Mouse (Mus musculus) liver, embryonic 15.5 days (tissue): Measurements from ENCODE around the gene Gm10961. TPM values are rescaled to one million over a fixed set of nuclear protein-coding genes. Genes with fewer than 3 reads are reported as not detected.

ENCODE experiments used
- ATAC-seq: fragments of 200-750 bp; cut with Nextera tagmentation; 2 replicates; pipeline ENCODE4 v1.8.0; 2017; ENCODE audit warnings: moderate number of reproducible peaks, mild to moderate bottlenecking, moderate library complexity; ENCODE audit not compliant: insufficient read depth
- H3K27ac ChIP-seq: fragments of 300-500 bp; sonication (generic); replicated peaks from 2 replicates; pipeline ENCODE4 v1.5.1; 2015; ENCODE audit warnings: mild to moderate bottlenecking, inconsistent platforms
- H3K27me3 ChIP-seq: fragments of 300-500 bp; sonication (generic); 2 replicates; pipeline ENCODE4 v1.6.1; 2015; ENCODE audit warnings: mild to moderate bottlenecking, inconsistent platforms
- H3K36me3 ChIP-seq: fragments of 300-500 bp; sonication (generic); replicated peaks from 2 replicates; pipeline ENCODE4 v1.6.1; 2015; ENCODE audit warnings: moderate library complexity, mild to moderate bottlenecking, inconsistent platforms
- H3K4me1 ChIP-seq: fragments of 300-500 bp; sonication (generic); replicated peaks from 2 replicates; pipeline ENCODE4 v1.6.1; 2015; ENCODE audit warnings: inconsistent platforms
- H3K4me2 ChIP-seq: fragments of 300-500 bp; sonication (generic); 2 replicates; pipeline ENCODE4 v1.6.1; 2015; ENCODE audit warnings: moderate library complexity, mild to moderate bottlenecking, inconsistent platforms
- H3K4me3 ChIP-seq: fragments of 300-500 bp; sonication (generic); replicated peaks from 2 replicates; pipeline ENCODE4 v1.5.1; 2015; ENCODE audit warnings: mild to moderate bottlenecking, inconsistent platforms
- H3K9ac ChIP-seq: fragments of 300-500 bp; sonication (generic); 2 replicates; pipeline ENCODE4 v1.6.1; 2015; ENCODE audit warnings: moderate library complexity, mild to moderate bottlenecking, inconsistent platforms
- H3K9me3 ChIP-seq: fragments of 300-500 bp; sonication (generic); replicated peaks from 2 replicates; pipeline ENCODE4 v1.6.1; 2016; ENCODE audit warnings: inconsistent platforms
- WGBS: fragments of 180-500 bp; shearing (Covaris S2); methylation state at CpG from one replicate; pipeline ENCODE4 v1.1.7; 2015; ENCODE audit warnings: mixed read lengths; ENCODE audit not compliant: insufficient replicate concordance; 5-methylcytosine and 5-hydroxymethylcytosine counted together
- polyA plus RNA-seq: library from polyadenylated mRNA; unstranded; fragments of >200 nt; fragmentation: Nextera tagmentation; extraction: Ambion mirVana; gene quantifications from 2 replicates; pipeline ENCODE4 v1.2.1, GENCODE M21; 2015

Gene Gm10961
- polyA plus RNA-seq, 1 experiment from 2014 or later = not detected

DNA sequence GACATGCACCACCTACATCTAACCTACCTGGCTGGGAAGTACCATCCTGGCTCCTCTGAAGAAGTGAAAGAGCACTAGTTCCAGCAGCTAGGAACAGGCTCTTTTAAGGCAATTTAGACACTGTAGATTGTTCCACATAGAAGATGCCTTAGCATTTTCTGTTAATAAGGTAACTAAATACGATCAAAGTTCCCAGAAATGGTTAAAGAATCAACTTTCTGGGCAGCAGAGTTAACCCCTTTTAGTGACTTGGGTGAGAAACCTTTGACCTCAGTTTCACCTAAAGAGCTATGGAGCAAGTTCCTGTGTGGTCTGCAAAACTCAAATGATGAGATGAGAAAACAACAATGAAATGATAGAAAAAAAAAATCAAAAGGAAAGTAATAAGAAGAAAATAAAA, 33.5 kb downstream of the Gm10961 start:
- WGBS = 70% methylated on average over 1 of the region's 1 CpGs

DNA sequence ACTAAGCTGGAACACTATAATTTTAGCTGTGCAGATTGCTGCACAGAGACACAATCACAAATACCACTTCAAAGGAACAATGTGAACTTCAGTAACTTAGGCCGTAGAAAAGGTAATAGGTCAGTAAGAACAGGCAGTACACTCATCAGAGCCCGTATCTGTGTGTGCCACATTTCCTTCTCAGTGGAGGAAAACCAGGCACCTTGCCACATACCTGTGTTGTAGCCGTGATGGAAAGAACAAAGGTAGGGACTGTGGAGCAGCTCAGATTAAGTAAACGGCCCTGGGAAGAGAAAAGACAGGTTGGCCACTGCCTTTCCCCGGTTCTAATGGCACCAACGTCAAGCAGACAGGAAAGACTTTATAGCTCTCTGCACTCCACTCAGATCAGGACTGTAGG, 36.3 kb downstream of the Gm10961 start:
- Histone ChIP-seq H3K9ac (no peak overlapping the region), H3K9me3 (no peaks in the 10 kb centered on the region), H3K27me3 (no peaks in the 10 kb centered on the region), H3K4me2 (no peak overlapping the region), H3K4me1 (no peaks in the 10 kb centered on the region), H3K4me3 (no peak overlapping the region), H3K36me3 (peaks cover 87% of the 10 kb centered on the region), H3K27ac (no peak overlapping the region)
- 72% methylated on average over 6 of the region's 6 CpGs for WGBS
- no peak for ATAC-seq

More for the DNA sequence above, 33.5 kb downstream of the Gm10961 start:
- no peak overlapping the region for H3K4me3 ChIP-seq
- H3K9me3 ChIP-seq = no peaks in the 10 kb centered on the region
- H3K27me3 ChIP-seq = no peaks in the 10 kb centered on the region
- no peak overlapping the region for H3K9ac ChIP-seq
- no peaks in the 10 kb centered on the region for H3K4me1 ChIP-seq
- no peak overlapping the region for H3K27ac ChIP-seq
- H3K4me2 ChIP-seq = no peak overlapping the region
- ATAC-seq = no peak
- peaks cover 85% of the 10 kb centered on the region for H3K36me3 ChIP-seq

GRCm38 (mm10) chr3:107668786-107669185, 37.7 kb downstream of the Gm10961 start:
- WGBS = 79% methylated on average over 7 of the region's 7 CpGs
- Histone ChIP-seq H3K27me3 (no peaks in the 10 kb centered on the region), H3K9ac (no peak overlapping the region), H3K4me2 (no peak overlapping the region), H3K4me1 (no peaks in the 10 kb centered on the region), H3K9me3 (no peaks in the 10 kb centered on the region), H3K36me3 (peaks cover 85% of the 10 kb centered on the region), H3K27ac (no peak overlapping the region), H3K4me3 (no peak overlapping the region)
- no peak for ATAC-seq

- peaks cover 86% of the 10 kb centered on the region for H3K36me3 ChIP-seq
- no peak for ATAC-seq
- H3K9ac ChIP-seq = no peak overlapping the region
- H3K27me3 ChIP-seq = no peaks in the 10 kb centered on the region
- no peak overlapping the region for H3K4me2 ChIP-seq
- no peaks in the 10 kb centered on the region for H3K4me1 ChIP-seq
- no peak overlapping the region for H3K4me3 ChIP-seq
- WGBS = 51% methylated on average over 4 of the region's 4 CpGs
- H3K9me3 ChIP-seq = no peaks in the 10 kb centered on the region
- H3K27ac ChIP-seq = no peak overlapping the region
Measured at GRCm38 (mm10) chr3:107670500-107670899, 39.4 kb downstream of the Gm10961 start.

DNA sequence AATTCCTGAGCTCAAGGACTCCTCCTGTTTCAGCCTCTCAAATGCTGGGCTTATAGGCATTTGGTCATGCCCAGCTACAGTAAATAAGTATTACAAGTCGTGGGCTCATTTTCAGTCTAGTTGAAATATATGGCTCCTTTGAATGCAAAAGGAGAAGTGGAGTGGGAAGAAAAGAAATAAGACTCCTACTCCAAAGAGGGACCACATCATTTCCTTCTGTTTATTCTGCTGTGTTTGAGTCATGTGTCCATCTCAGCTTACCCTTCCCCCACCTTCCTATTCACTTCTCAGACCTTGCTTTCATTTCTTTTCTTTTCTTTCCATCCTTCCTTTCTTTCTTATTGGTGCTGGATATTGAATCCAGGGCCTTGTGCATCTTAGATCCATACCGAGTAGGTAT, 40.4 kb downstream of the Gm10961 start:
- Histone ChIP-seq H3K27me3 (no peaks in the 10 kb centered on the region), H3K4me1 (no peaks in the 10 kb centered on the region), H3K36me3 (peaks cover 83% of the 10 kb centered on the region), H3K4me2 (no peak overlapping the region), H3K9me3 (no peaks in the 10 kb centered on the region), H3K9ac (no peak overlapping the region), H3K4me3 (no peak overlapping the region), H3K27ac (no peak overlapping the region)
- no peak for ATAC-seq
- 54% methylated on average over 2 of the region's 2 CpGs for WGBS

GRCm38 (mm10) chr3:107680790-107681576, 49.9 kb downstream of the Gm10961 start:
- peaks cover 19% of the 10 kb centered on the region for H3K4me1 ChIP-seq
- no peak overlapping the region for H3K4me2 ChIP-seq
- peaks cover 14% of the 10 kb centered on the region for H3K36me3 ChIP-seq
- no peak overlapping the region for H3K27ac ChIP-seq
- 57% methylated on average over 7 of the region's 7 CpGs for WGBS
- no peaks in the 10 kb centered on the region for H3K27me3 ChIP-seq
- no peaks in the 10 kb centered on the region for H3K9me3 ChIP-seq
- no peak overlapping the region for H3K9ac ChIP-seq
- H3K4me3 ChIP-seq = no peak overlapping the region
- no peak for ATAC-seq

Other genes starting within 250 kb of the Gm10961 start
- not detected in 2 replicates for gene Kcnc4, start 171.8 kb upstream of the Gm10961 start, polyA plus RNA-seq
- gene Slc6a17, start 113.3 kb upstream of the Gm10961 start, polyA plus RNA-seq = 0.09 and 0.15 TPM in 2 replicates
- not detected in 2 replicates for gene Ubl4b, start 76.2 kb upstream of the Gm10961 start, polyA plus RNA-seq
- 0.06 and 0.09 TPM in 2 replicates for gene Alx3, start 36.3 kb upstream of the Gm10961 start, polyA plus RNA-seq
- 9.6 and 10.5 TPM in 2 replicates for gene Strip1, start 372 bp downstream of the Gm10961 start, polyA plus RNA-seq
- gene Ahcyl1, start 65.2 kb downstream of the Gm10961 start, polyA plus RNA-seq = 26.4 and 26.9 TPM in 2 replicates
- 6.3 and 6.7 TPM in 2 replicates for gene Csf1, start 129.1 kb downstream of the Gm10961 start, polyA plus RNA-seq
- 0.20 TPM in 1 of 2 replicates, not detected in the other for gene Eps8l3, start 245.9 kb downstream of the Gm10961 start, polyA plus RNA-seq